Mouse (Mus musculus) ES-CJ7 (cell line): Measurements from ENCODE around the gene Cenpa.
"Not testable (repeated sequence)": the region's sequence is repeated elsewhere in the genome, so short reads cannot be mapped to it uniquely, and the experiment has no call there.

Source experiments
- DNase-seq: peaks from one replicate; pipeline ENCODE4 v3.0.0; 2011; ENCODE audit warnings: low read depth, low spot score

The Cenpa gene

DNA sequence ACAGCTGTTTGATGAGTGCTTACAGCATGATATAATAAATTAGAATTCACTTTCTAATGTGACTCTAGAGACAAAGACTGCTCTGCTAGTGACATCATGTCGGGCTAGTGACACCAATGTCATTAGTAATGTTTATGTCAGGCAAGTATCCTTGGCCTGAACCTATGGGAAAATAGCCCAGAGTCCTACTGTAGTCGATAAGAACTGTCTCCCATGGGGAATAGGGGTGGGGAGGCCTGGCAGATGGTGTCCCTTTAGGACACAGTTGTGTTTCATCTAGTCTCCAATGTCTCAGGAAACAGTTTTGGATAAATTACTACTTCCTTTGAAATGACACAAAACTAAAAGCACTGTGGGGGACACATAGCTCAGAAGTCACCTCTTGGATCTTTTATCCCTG is 20.5 kb upstream of the Cenpa start:
- DNase-seq = no peak

- DNase-seq = no peak
Observed at GRCm38 (mm10) chr5:30647396-30647795, 19.2 kb upstream of the Cenpa start.

- DNase-seq = peak; percentile 69
Observed at GRCm38 (mm10) chr5:30647815-30648560, 18.6 kb upstream of the Cenpa start, which contains the start of gene Slc35f6. Gene Slc35f6, plus strand, starts transcription at chr5:30647933.

GRCm38 (mm10) chr5:30649558-30649957 is 17.0 kb upstream of the Cenpa start:
- DNase-seq = no peak

GRCm38 (mm10) chr5:30650756-30651155 is 15.8 kb upstream of the Cenpa start:
- DNase-seq = no peak

DNA sequence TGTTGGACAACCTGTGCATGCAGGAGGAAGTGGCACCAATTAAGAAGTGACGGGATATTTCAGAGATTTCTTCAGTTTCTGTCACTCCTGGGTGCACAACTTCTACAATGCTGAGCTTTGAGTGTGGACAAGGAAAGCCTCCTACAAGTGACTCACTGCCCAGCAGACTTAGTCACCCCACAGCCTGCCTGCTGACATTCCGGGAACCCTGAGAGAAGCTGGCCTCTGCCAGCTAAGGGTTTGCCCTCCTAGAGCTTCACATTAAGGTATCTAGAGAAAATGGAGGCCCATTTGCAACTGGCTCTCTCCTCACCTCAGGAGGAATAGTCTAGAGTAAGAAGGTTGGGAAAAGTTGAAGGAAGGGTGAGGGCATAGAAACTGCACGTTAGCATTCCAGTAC is 15.0 kb upstream of the Cenpa start:
- no peak for DNase-seq

GRCm38 (mm10) chr5:30653246-30653645 is 13.3 kb upstream of the Cenpa start:
- no peak for DNase-seq

GRCm38 (mm10) chr5:30655042-30655441 is 11.5 kb upstream of the Cenpa start:
- no peak for DNase-seq

- DNase-seq = no peak
Observed at GRCm38 (mm10) chr5:30655526-30656195, 10.9 kb upstream of the Cenpa start.

DNA sequence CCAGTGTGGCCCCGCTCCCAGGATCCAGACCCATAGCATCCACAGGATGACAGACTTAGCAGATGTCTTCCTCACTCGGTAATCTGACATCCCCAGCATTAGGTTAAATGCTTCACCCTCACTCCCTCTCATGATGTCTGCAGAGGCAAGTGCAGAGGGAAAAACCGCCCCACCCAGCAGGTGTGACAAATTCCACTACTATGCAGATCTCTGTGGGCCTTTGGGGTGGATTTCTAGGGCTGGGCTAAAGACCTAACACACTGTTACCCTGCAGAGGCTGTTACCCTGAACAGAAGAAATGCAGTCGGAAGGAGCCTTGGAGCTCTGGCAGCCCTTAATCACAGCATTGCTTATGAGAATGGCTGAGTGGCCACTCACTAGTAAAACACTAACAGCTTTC is 7.5 kb upstream of the Cenpa start:
- DNase-seq = peak; percentile 36

DNA sequence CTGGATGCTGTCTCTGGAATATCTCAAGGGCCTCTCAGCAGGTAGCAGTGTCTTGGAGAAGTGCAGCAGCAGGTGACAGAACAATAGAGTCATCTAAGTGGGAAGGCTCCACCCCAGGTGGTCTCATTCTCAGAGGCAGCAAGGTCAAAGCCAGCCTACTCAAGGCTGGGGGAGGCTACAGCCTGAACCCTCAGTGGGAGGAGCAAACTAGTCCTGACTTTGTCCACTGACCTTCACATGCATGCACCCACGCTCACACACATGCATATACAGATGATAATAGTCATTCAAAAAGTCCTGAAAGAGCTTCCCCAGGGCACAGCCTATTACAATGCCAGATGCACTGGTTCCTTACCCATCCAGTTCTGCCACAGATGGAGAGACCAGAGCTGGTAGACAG is 6.3 kb upstream of the Cenpa start:
- DNase-seq = peak; percentile 87

DNA sequence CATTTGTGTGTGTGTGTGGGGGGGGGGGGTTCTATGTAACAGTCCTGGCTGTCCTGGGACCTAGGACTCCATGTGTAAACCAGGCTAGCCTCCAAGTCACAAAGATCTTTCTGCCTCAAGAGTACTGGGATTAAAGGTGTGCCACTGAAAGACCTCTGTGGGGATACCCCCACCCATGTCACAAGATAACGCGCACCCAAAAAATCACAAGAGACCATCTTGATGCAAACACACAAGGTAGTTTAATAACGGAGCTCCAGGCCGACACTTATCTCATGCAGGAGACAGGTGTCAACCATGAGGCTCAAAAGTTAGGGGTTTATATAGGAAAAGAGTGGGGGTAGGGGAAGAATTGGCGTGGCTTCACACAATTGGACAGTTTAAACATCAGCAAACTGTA is 5.8 kb upstream of the Cenpa start:
- peak; percentile 46 for DNase-seq

DNA sequence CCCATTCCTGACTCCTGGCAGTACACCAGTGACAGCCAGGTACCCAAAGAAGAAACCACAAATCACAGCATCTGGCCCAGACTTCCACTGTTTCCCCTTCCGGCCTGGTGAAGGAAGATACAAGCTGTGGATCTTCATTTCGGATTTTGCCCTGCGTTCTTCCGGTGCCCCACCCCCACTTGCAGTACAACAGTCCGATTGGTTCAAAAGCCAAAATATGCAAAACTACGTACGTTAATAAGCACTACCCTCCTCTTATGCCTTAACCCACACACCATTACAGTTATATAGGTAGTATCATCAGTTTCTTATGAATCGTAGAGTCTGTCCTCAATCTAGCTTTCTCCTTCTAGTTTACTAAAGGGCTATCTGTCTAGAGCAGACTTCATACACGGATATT is 1.2 kb upstream of the Cenpa start:
- no peak for DNase-seq

GRCm38 (mm10) chr5:30665968-30666367 is 609 bp upstream of the Cenpa start:
- DNase-seq = no peak

- DNase-seq = no peak
Observed at GRCm38 (mm10) chr5:30667215-30667614, 638 bp downstream of the Cenpa start.

GRCm38 (mm10) chr5:30667686-30668085 is 1.1 kb downstream of the Cenpa start:
- no peak for DNase-seq

GRCm38 (mm10) chr5:30668637-30669495 is 2.3 kb downstream of the Cenpa start:
- DNase-seq = peak; percentile 29

GRCm38 (mm10) chr5:30669496-30669830 is 2.9 kb downstream of the Cenpa start:
- no peak for DNase-seq

GRCm38 (mm10) chr5:30670091-30670490 is 3.5 kb downstream of the Cenpa start:
- DNase-seq = no peak

- DNase-seq = no peak
Observed at GRCm38 (mm10) chr5:30674001-30674400, 7.4 kb downstream of the Cenpa start.

DNA sequence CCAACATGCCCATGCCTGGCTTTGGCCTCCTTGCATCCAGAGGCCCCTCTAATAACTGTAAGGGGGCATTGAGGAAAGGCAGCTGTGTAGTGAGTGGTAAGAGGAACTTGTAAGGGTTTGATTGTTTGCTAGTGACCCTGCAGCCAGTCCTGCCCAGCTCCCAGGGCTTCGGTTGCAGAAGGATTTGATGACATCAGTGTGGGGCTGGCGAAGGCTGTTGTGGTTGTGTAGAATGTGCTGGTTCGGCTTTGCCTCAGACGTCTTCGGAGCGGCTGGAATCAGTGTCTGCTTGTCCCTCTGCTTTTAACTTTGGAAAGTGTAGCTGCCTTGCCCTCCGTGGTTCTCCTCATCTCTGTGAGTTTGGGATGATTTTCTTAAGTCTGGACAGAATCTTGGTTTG is 10.2 kb downstream of the Cenpa start:
- no peak for DNase-seq

GRCm38 (mm10) chr5:30678069-30678468 is 11.5 kb downstream of the Cenpa start:
- DNase-seq = not testable (repeated sequence)
